Mouse (Mus musculus) hindbrain, embryonic 11.5 days (tissue): ENCODE results near the gene Narfl. TPM values are rescaled to one million over a fixed set of nuclear protein-coding genes. Genes with fewer than 3 reads are reported as not detected.

Source experiments
- ATAC-seq: fragments of 200-750 bp; cut with Nextera tagmentation; 2 replicates; pipeline ENCODE4 v1.8.0; 2017; ENCODE audit warnings: mild to moderate bottlenecking, moderate TSS enrichment, moderate library complexity; ENCODE audit not compliant: low FRiP score
- DNase-seq: peaks from one replicate; pipeline ENCODE4 v3.0.0-alpha.2; 2015; ENCODE audit warnings: low spot score
- H3K27ac ChIP-seq: fragments of 300-500 bp; sonication (generic); 2 replicates; pipeline ENCODE4 v1.5.1; 2014; ENCODE audit warnings: mild to moderate bottlenecking, low read depth, low read length
- H3K27me3 ChIP-seq: fragments of 300-500 bp; sonication (generic); 2 replicates; pipeline ENCODE4 v1.6.1; 2014; ENCODE audit warnings: mild to moderate bottlenecking, low read length, moderate library complexity, mixed read lengths; ENCODE audit not compliant: control insufficient read depth, insufficient read depth
- H3K36me3 ChIP-seq: fragments of 300-500 bp; sonication (generic); 2 replicates; pipeline ENCODE4 v1.6.1; 2014; ENCODE audit warnings: mild to moderate bottlenecking, low read length, moderate library complexity, mixed read lengths; ENCODE audit not compliant: control insufficient read depth, insufficient read depth
- H3K4me1 ChIP-seq: fragments of 300-500 bp; sonication (generic); replicated peaks from 2 replicates; pipeline ENCODE4 v1.6.1; 2014; ENCODE audit warnings: low read length, mixed read lengths; ENCODE audit not compliant: control insufficient read depth, insufficient read depth
- H3K4me2 ChIP-seq: fragments of 300-500 bp; sonication (generic); replicated peaks from 2 replicates; pipeline ENCODE4 v1.6.1; 2014; ENCODE audit warnings: mild to moderate bottlenecking, low read depth, low read length
- H3K4me3 ChIP-seq: fragments of 300-500 bp; sonication (generic); 2 replicates; pipeline ENCODE4 v1.5.1; 2014; ENCODE audit warnings: low read depth, low read length
- H3K9ac ChIP-seq: fragments of 300-500 bp; sonication (generic); 2 replicates; pipeline ENCODE4 v1.6.1; 2014; ENCODE audit warnings: low read depth, low read length
- H3K9me3 ChIP-seq: fragments of 300-500 bp; sonication (generic); 2 replicates; pipeline ENCODE4 v1.6.1; 2016; ENCODE audit warnings: low read length; ENCODE audit not compliant: control insufficient read depth
- WGBS: fragments of 180-500 bp; shearing (Covaris S2); extraction: QIAGEN DNeasy Blood & Tissue Kit; methylation state at CpG from one replicate; pipeline ENCODE4 v1.1.7; 2014; 5-methylcytosine and 5-hydroxymethylcytosine counted together
- polyA plus RNA-seq: library from polyadenylated mRNA; unstranded; fragments of >200 nt; fragmentation: Nextera tagmentation; extraction: Ambion mirVana; gene quantifications from 2 replicates; pipeline ENCODE4 v1.2.1, GENCODE M21; 2014

Gene Narfl
- 19.9 and 23.2 TPM in 2 replicates for polyA plus RNA-seq

- H3K4me3 ChIP-seq = peak within 1 kb of the TSS; percentile 72
- H3K4me1 ChIP-seq = peaks cover 4% of the 10 kb centered on the region
- H3K4me2 ChIP-seq = peak within 1 kb of the TSS; percentile 85
- H3K27ac ChIP-seq = no peak within 1 kb of the TSS
- ATAC-seq (peak; percentile 85), DNase-seq (peak; percentile 99)
- peak within 1 kb of the TSS; percentile 75 for H3K9ac ChIP-seq
- H3K27me3 ChIP-seq = no peaks in the 10 kb centered on the region
- H3K36me3 ChIP-seq = no peaks in the 10 kb centered on the region
- no peaks in the 10 kb centered on the region for H3K9me3 ChIP-seq
- under 1% methylated on average over 37 of the region's 37 CpGs for WGBS
Observed at GRCm38 (mm10) chr17:25773549-25774120, at the start of gene Narfl. Gene Narfl, plus strand, starts transcription at chr17:25773776.

- no peak for ATAC-seq
- 85% methylated on average over 7 of the region's 7 CpGs for WGBS
- H3K36me3 ChIP-seq = no peaks in the 10 kb centered on the region; the same call in 1 of the 2 replicates
Observed at GRCm38 (mm10) chr17:25723919-25724318, 49.7 kb upstream of the Narfl start.

GRCm38 (mm10) chr17:25725264-25725663 is 48.3 kb upstream of the Narfl start:
- Histone ChIP-seq H3K27me3 (no peaks in the 10 kb centered on the region), H3K27ac (no peak overlapping the region), H3K4me2 (no peak overlapping the region), H3K4me1 (peaks cover 14% of the 10 kb centered on the region), H3K4me3 (no peak overlapping the region), H3K36me3 (no peaks in the 10 kb centered on the region; the same call in 1 of the 2 replicates), H3K9ac (no peak overlapping the region), H3K9me3 (no peaks in the 10 kb centered on the region)
- ATAC-seq (no peak), DNase-seq (no peak)
- WGBS = 78% methylated on average over 6 of the region's 6 CpGs

More at GRCm38 (mm10) chr17:25723919-25724318, 49.7 kb upstream of the Narfl start:
- Histone ChIP-seq H3K9ac (no peak overlapping the region), H3K4me1 (peaks cover 14% of the 10 kb centered on the region), H3K27ac (no peak overlapping the region), H3K4me3 (no peak overlapping the region), H3K27me3 (no peaks in the 10 kb centered on the region), H3K9me3 (no peaks in the 10 kb centered on the region), H3K4me2 (no peak overlapping the region)
- DNase-seq = peak; percentile 19

GRCm38 (mm10) chr17:25727265-25728008 is 46.1 kb upstream of the Narfl start, which contains the start of the genes Chtf18 and Rpusd1:
Gene Chtf18, minus strand, starts transcription at chr17:25727419.
Gene Rpusd1, plus strand, starts transcription at chr17:25727670.
- peak within 1 kb of the TSS; percentile 6; the same call in 1 of the 2 replicates for H3K27ac ChIP-seq
- no peaks in the 10 kb centered on the region for H3K36me3 ChIP-seq
- peak within 1 kb of the TSS; percentile 86 for H3K4me2 ChIP-seq
- no peaks in the 10 kb centered on the region for H3K9me3 ChIP-seq
- ATAC-seq (peak; percentile 98), DNase-seq (peak; percentile 100)
- peak within 1 kb of the TSS; percentile 74 for H3K9ac ChIP-seq
- H3K4me1 ChIP-seq = peaks cover 15% of the 10 kb centered on the region
- H3K27me3 ChIP-seq = no peaks in the 10 kb centered on the region
- WGBS = 1% methylated on average over 37 of the region's 37 CpGs
- peak within 1 kb of the TSS; percentile 62 for H3K4me3 ChIP-seq

GRCm38 (mm10) chr17:25728009-25728270 is 45.6 kb upstream of the Narfl start:
- Histone ChIP-seq H3K4me1 (peaks cover 15% of the 10 kb centered on the region), H3K9me3 (no peaks in the 10 kb centered on the region), H3K36me3 (no peaks in the 10 kb centered on the region), H3K9ac (peak overlapping the region; percentile 74), H3K27me3 (no peaks in the 10 kb centered on the region), H3K4me3 (peak overlapping the region; percentile 62), H3K4me2 (peak overlapping the region; percentile 82), H3K27ac (peak overlapping the region; percentile 6; the same call in 1 of the 2 replicates)
- 22% methylated on average over 4 of the region's 4 CpGs for WGBS
- no peak for DNase-seq
- ATAC-seq = peak; percentile 39

GRCm38 (mm10) chr17:25732082-25732481 is 41.5 kb upstream of the Narfl start:
- Histone ChIP-seq H3K27me3 (no peaks in the 10 kb centered on the region), H3K4me2 (no peak overlapping the region), H3K4me3 (no peak overlapping the region), H3K36me3 (no peaks in the 10 kb centered on the region), H3K9me3 (no peaks in the 10 kb centered on the region), H3K4me1 (peaks cover 10% of the 10 kb centered on the region), H3K27ac (no peak overlapping the region), H3K9ac (no peak overlapping the region)
- peak; percentile 93 for DNase-seq
- 17% methylated on average over 2 of the region's 2 CpGs for WGBS
- ATAC-seq = no peak

- Histone ChIP-seq H3K4me1 (0 out of 2 replicates have a peak, but pooled peaks cover 2% of the 10 kb centered on the region), H3K9me3 (no peaks in the 10 kb centered on the region), H3K36me3 (no peaks in the 10 kb centered on the region), H3K4me2 (no peak overlapping the region), H3K9ac (no peak overlapping the region), H3K4me3 (no peak overlapping the region), H3K27me3 (no peaks in the 10 kb centered on the region), H3K27ac (no peak overlapping the region)
- WGBS = 92% methylated on average over 5 of the region's 5 CpGs
- DNase-seq (no peak), ATAC-seq (no peak)
Observed at GRCm38 (mm10) chr17:25735246-25735645, 38.3 kb upstream of the Narfl start.

- Histone ChIP-seq H3K4me1 (0 out of 2 replicates have a peak, but pooled peaks cover 2% of the 10 kb centered on the region), H3K4me2 (no peak within 1 kb of the TSS), H3K4me3 (no peak within 1 kb of the TSS), H3K36me3 (no peaks in the 10 kb centered on the region), H3K9ac (no peak within 1 kb of the TSS), H3K27ac (no peak within 1 kb of the TSS), H3K27me3 (no peaks in the 10 kb centered on the region), H3K9me3 (no peaks in the 10 kb centered on the region)
- 84% methylated on average over 3 of the region's 3 CpGs for WGBS
- ATAC-seq (no peak), DNase-seq (no peak)
Observed at GRCm38 (mm10) chr17:25735745-25736144, 37.8 kb upstream of the Narfl start, which contains the start of gene Mslnl. Gene Mslnl, plus strand, starts transcription at chr17:25736042.
